Mouse (Mus musculus) monocyte, adult 2 months (primary cell): ENCODE data around the gene Ddc.

Experiments
- DNase-seq, 2 experiments: peaks; one replicate each; pipeline ENCODE4 v3.0.0; 2022; ENCODE audit warnings: low spot score in 2 of 2, low read depth in 1 of 2

The Ddc gene

GRCm38 (mm10) chr11:11798690-11799089 is 99.3 kb downstream of the Ddc start:
- no peak for DNase-seq

DNA sequence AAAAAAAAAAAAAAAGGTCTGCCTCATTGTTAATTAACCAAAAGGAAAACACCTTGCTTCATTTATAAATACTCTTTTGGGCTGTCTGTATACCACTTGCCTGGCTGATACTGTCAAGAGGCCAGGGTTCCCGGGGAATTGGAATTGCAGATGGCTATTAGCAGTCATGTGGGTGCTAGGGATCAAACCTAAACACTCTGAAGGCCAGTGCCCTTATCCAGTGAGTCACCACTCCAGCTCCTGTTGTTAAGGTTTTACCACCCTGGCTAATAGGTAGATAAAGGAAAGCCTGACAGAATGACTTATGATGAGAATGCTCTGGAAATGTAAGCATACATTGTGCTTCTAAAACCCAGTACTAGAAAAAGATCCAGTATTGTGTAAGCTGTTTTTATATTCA is 103.3 kb downstream of the Ddc start:
- no peak for DNase-seq

- DNase-seq, result peak; percentile 32 to 67
Measured at GRCm38 (mm10) chr11:11788521-11788974, 109.4 kb downstream of the Ddc start.

GRCm38 (mm10) chr11:11785457-11785856 is 112.5 kb downstream of the Ddc start:
- DNase-seq, result peak in 1 of 2 experiments; percentile 15

DNA sequence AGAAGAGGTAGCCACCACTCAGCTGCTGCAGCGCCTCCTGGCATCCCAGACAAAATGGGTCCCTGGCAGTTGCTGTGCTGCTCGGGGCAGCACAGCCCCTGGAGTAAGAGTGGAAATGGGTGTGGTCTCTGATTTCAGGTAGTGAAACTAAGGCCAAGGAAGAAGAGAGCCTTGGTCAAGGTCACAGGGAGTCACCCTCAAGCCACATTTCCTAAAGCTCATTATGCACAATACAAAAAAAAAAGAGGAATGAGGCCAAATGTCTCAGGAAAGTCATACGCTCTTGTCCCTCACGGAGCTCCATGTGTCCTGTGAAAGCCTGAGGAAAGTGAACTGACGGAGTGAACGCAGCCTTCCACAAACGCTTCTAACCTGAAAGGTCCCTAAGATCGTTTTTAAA is 116.2 kb downstream of the Ddc start:
- DNase-seq, result peak; percentile 27 to 41

- no peak for DNase-seq
Measured at GRCm38 (mm10) chr11:11778345-11778744, 119.6 kb downstream of the Ddc start.

DNA sequence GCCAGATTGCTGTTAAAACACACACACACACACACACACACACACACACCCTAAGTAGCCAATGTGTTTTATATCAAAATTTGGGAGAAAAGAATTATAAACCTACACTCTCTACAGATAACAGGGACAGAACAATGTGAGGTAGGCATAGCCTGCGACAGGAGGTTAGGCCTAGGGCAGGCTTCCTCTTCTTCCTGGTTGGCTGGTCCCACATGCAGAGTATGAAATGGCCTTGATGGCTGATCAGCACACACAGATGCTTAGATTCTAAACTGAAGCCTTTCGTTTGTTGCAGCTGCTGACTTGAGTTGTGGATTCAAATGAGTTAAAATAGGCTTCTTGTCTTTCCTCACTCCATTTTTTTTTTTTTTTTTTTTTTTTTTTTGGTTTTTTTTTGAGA is 120.1 kb downstream of the Ddc start:
- no peak for DNase-seq

DNA sequence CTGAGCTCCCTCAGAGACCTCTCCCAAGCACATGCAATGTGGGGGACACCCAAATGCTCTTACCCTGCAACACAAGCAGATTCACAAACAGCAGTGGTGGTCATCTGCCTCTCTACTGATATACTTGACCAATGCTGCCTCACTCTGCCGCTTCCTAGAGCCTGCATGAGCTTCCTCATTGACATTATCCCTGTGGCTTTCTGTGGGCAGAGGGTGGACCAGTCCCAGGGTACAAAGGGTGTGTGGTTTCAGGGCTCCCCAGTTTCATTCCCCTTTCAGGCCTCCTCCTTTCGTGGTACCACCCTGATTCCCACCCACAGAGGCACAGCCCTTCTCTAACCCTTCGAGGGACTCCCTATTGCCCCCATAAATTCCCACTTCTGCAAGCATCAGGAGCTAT is 120.7 kb downstream of the Ddc start:
- peak in 1 of 2 experiments; percentile 12 for DNase-seq

- DNase-seq, result no peak
Measured at GRCm38 (mm10) chr11:11776822-11777174, 121.1 kb downstream of the Ddc start.

GRCm38 (mm10) chr11:11776071-11776821 is 121.7 kb downstream of the Ddc start:
- DNase-seq, result no peak

DNA sequence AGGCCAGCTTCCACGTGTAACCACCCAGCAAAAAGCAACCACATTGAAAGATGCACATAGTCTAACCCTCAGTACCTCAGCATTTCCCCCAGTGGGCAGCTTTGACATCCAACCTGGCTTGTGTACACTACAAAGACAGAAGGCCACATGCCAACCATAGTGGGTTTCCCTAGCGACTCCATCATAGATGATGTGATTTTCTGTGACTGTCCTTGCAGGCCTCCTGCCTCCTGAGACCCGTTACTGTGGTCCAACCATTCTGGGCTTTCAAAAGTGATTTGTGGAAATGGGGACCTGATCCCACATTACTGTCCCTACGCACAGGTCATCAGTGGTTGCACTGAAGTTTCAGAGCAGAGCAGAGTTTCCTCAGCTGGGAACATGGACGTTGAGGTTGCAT is 123.1 kb downstream of the Ddc start:
- no peak for DNase-seq

- DNase-seq, result no peak
Measured at GRCm38 (mm10) chr11:11774384-11774783, 123.6 kb downstream of the Ddc start.

- no peak for DNase-seq
Measured at GRCm38 (mm10) chr11:11772196-11772595, 125.7 kb downstream of the Ddc start.

DNA sequence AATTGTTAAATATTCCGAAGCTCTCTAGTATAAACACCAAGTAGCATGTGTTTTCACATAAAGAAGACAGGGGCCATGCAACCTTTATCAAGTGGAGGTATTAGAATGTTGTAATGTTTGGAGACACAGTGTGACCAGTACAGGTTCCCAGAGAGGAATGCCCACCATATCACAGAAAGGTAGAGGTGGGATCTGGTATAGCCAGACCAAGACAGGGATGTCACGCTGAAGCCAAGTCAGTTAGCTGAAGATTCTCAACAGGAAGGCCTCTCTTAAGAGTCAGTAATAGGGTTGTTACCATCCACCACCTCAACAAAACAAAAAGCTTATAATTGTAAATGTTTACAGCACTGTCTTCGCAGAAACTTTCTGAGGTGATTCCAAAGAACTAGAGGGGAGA is 127.3 kb downstream of the Ddc start:
- no peak for DNase-seq

GRCm38 (mm10) chr11:11769281-11769680 is 128.7 kb downstream of the Ddc start:
- DNase-seq, result no peak

DNA sequence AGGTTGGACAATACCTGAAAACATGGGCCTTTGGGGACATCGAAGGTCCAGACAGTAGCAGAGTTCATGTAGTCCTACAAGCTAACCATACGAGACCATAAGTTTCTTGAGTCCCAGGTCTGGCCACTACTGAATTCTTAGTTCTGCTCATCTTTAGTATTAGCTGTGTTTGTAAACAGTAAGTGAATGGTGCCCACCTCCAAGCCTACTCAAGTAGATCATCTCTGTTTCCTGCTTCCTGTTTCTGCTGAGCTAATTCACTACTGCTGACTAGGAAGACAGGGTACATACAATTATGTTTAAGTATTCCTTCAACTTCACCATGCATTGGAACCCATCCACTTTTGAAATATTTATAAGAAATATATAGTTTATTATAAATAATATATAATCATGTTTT is 129.9 kb downstream of the Ddc start:
- no peak for DNase-seq

GRCm38 (mm10) chr11:11766736-11767135 is 131.2 kb downstream of the Ddc start:
- no peak for DNase-seq

DNA sequence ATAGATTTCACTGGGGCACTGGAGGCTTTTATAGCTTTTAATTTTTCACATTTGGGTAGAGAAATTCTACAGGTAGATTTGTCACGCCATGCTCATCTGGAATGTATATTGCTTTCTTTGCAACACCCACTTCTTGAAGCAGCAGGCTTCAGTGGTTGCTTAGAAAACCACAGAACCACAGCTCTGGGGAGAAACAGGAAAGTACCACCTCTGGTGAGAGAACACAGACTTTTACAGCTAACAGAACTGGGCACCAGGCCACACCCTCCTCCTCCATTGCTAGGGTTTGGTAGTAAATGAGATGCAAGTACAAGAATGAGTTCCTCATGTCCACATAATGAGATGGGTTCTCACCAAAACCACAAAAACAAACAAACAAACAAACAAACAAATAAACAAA is 131.8 kb downstream of the Ddc start:
- peak in 1 of 2 experiments; percentile 42 for DNase-seq

- no peak for DNase-seq
Measured at GRCm38 (mm10) chr11:11765414-11765813, 132.5 kb downstream of the Ddc start.
